Mouse (Mus musculus) megakaryocyte progenitor cell, adult 5-6 weeks (primary cell): ENCODE results near the gene Angel2. TPM values are rescaled to one million over a fixed set of nuclear protein-coding genes. Genes with fewer than 3 reads are reported as not detected.
"Not testable (repeated sequence)": the region's sequence is repeated elsewhere in the genome, so short reads cannot be mapped to it uniquely, and the experiment has no call there.

Experiments used
- ATAC-seq: replicated peaks from 2 replicates; pipeline ENCODE4 v1.8.0; 2016; ENCODE audit warnings: mild to moderate bottlenecking, moderate TSS enrichment, inconsistent platforms; ENCODE audit not compliant: poor library complexity
- total RNA-seq, 2 experiments: library from RNA; stranded (forward) in 1 of 2; stranded (reverse) in 1 of 2; fragments of 157-497, 149-512 nt in 1 of 2; fragments of 200-1000 nt in 1 of 2; gene quantifications; 2 replicates each; pipeline versions ENCODE4 v1.2.3 to v1.2.4; 2015 to 2017

Gene Angel2
- 23.4 and 25.3 TPM in 2 replicates for total RNA-seq (2015)
- 22.9 and 35.8 TPM in 2 replicates for total RNA-seq (2017)

DNA sequence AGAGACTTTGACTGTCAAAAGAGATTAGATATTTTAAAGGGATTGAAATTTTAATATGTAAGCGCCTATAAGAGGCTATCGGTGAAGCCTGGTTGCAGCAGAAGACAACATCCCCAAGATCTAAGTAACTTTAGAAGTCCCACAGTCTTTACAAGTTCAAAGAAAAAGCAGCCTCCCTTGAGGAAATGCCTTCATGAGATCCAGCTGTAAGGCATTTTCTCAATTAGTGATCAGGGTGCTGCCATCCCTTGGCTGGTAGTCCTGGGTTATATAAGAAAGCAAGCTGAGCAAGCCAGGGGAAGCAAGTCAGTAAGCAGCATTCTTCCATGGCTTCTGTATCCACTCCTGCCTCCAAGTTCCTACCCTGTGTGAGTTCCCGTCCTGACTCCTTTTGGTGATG lies at the start of gene Angel2:
TSS of gene Angel2 (plus strand) at position 301 of the 400 bp plus-strand sequence.
- not testable (repeated sequence) for ATAC-seq

DNA sequence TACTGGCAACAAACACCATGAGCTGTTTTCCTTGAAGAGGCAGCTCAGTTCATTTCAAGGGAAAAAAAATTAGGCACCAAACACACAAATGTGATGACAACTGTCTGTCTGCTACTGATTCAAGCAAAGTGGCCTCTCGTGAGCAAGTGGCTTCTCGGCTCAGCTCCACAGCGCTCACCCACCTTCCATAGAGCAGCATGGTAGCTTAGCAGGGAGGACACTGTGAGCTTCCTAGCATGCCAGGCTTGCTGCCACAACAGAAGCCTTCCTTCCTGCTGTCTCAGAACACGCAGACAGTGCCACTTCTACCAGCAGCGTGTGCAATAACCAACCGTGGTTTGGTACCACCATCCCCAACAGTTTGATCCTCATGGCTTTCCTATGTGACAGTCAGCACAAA lies 49.2 kb upstream of the Angel2 start:
- ATAC-seq: no peak

DNA sequence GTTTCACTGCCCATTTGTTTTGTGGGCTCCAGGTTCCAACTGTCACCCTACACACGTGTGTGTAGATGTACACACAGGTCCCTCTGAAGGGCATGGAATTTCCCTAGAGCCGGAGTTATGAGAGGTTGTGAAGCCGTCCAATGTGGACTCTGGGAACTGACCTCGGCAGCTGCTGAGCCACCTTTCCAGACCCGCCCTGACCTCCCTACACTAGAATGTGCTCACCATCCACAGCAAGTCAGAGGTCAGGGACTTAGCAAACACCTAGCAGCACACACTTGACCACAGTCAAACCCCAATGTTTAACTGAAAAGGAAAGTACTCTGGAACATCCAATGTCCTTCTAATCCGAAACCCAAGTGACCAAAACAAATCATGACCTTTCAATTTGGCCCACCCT lies 44.3 kb upstream of the Angel2 start:
- ATAC-seq: no peak

DNA sequence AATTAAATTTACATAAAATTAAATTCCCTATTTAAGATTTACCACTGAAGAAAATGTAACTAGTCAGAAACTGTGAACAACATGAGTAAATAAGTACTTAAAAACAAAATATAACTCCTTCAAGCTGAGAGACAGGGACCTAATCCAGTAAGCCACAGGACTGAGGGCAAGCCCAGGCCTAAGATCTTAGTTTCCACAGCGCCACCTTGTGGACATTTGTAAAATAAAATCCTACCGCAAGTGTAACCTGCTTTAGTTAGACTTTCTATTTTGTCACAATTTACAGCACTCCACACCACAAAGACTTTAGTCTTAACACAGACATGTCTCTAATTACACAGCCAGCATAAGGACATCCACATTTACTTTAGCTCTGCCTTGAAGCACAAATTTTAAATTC lies 43.5 kb upstream of the Angel2 start:
- peak; percentile 93 for ATAC-seq

DNA sequence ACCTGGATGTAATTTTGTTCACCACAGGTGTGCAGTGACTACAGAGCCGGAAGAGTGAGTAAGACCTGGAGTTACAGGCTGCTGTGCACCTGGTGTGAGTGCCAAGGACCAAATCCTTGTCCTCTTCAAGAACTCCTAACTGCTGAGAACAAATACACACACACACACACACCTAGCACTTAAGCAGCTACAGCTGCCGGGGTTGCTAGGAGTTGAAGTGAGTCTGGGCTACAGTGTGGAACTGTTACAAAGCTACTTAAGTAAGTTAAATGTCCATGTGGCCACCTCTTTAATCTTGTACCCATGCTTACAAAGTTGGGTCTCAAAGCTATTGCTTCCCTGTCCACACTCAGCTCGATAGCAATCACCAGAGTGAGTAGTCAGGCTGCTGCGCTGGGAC lies 38.9 kb upstream of the Angel2 start:
- no peak for ATAC-seq

DNA sequence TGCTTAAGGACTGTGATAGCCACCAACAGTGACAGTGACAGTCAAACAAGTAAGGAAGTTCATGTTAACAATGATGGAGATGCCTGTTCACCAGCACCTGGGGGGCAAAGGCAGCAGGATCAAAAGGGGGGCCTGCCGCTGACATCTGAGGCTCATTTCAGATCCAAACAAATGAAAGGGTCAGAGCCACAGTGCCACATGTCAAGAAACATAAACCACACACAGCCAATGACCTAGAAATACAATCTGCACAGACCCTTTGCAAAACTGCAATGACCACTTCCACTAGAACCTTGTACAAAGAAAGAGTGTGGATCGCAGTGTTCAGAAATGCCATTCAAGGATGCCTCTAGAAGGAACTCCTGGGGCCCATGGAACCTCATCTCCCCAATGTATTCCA lies 36.9 kb upstream of the Angel2 start:
- no peak for ATAC-seq

DNA sequence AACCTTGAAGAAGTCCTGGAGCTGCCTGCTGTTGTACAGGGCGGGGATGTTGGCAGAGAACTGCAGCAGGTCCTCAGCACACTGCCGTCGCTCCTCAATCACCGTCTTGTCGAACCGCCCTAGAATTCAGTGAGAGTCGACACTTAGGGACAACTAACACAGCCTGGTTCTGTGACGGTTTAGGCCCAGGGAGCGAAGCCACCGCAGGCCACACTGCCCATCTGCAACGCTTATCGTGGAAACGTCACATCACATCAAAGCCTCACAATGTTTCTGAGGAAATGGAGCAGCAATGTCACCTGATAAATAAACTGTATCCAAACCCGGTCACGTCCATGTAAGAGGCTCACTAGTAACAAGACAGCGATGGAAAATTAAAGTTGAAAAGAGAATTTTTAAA lies 36.3 kb upstream of the Angel2 start:
- ATAC-seq: no peak

DNA sequence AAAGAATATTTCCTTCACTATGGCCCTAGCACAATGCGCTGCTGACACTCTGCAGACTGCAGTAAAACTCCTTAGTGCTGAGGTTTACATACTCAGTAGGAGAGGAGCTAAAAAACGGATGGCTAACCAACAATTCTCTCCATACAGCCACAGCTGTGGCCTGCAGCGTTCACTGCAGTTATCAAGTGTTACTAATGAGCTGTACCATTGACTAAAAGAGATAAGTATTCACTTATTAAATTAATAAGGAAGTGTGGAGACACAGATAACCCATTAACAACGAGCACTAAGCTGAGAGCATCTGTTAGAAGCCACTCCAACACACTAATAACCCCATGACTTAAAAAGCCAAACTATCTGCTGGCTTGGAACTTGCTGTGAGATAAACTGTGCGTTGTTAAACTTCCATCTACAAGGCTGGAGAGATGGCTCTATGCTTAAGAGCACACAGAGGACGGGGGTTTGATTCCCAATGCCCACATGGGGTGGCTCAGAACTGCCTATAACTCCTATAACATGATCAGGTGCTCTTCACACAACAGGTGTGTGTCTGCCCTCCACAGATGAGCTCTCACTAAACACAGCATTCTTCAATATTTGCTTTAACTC lies 31.2 kb upstream of the Angel2 start:
- peak; percentile 78 for ATAC-seq

DNA sequence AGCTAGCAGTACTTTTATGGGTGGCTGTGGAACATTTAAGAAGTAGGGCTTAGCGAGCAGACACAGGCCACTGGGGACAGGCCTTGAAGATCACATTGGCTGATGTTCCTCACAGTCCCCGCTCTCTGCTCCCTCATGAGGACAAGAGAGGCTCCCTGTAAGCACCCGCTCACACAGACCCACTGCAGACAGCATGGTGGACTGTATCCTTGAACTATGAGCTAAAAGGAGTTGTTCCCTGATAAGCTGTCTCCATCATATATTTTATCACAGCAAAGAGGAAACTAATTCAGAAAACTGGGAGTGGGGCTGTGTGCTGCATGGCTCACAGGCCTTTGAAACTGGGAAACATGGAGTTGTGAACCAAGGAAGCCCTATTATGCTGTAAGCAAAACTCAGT lies 26.7 kb upstream of the Angel2 start:
- ATAC-seq: no peak

DNA sequence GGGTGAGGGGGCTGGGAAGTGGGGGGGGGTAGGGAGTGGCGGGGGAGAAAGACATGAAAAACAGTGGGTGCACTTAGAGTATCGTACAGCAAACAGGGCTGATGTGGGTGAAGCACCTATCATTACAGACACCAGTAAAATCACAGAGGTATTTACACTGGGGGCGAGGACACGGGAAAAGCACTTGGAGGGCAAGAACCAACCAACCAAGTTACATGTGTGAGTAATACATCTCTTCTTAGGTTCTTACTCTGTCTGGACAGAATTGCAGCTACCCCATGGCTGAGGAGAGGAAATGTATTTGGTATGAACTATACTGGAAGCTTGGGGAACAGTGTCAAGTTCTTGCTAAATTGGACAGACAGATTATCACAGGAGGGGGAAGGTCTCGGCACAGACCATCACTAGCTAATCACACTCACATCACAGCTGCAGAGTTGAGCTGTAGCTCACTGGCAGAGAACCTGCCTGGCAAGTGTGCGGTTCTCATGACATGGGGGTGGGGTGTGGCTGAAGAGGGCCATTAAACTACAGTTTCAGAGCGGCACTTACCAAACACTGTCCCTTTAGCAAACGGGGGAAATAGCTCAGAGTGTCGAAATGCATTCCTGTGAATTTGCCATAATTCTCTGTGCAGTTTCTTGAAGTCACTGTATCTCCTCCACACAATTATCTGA lies 25.9 kb upstream of the Angel2 start:
- ATAC-seq: peak; percentile 32

DNA sequence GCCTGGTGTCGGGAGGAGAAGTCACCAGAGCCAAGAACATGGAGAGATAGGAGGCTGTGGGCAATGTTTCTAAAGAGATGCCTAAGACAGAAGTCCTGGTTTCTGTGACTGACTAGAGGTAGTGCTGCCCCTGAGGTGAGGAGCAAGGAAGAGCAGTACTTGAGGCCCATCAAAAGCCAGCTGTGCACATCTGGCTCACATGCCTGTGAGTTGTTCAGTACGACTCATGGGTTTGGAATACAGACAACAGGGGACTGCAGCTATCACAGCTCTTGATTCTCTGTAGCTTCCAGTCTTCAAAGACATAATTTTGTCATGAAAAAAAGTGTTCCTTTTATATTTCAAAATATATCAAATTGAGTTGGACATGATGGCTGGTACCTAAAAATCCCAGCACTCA lies 23.8 kb upstream of the Angel2 start:
- no peak for ATAC-seq

DNA sequence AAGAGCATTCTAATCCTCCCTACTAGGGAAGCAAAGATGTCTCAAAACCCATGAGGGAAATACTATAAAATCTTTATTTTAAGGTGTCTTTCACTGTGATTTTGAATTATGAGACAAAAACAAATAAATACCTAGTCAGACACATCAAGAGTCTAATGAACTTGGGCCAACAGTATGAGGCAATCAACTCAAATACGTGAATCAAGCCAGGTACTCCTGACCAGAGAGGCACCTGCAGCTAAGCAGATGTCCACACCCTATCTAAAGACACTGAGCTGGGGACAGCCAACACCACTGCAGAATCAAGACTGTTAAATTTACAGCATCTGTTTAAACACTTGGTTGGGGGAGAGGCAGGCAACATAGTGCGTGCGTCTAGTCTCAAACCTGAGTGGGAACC lies 20.8 kb upstream of the Angel2 start:
- no peak for ATAC-seq

DNA sequence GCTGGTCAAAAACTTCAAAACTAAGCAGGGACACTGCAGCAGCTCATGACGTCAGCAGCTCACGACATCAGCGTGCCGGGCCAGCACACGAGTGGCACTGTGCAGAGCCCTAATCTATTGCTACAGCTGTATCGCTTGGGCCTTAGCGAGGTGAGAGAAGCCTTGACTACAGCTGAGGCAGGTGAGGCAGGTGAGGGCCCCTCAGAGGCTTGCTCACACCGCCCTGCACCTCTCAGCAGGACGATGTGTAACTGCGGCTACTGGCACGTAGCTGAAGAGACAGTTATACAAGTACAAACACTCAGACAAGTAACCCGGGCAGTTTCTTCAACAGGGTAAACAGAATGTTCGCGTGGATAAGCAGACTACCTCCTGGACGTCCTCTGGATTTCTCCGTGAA lies 20.2 kb upstream of the Angel2 start:
- ATAC-seq: no peak

DNA sequence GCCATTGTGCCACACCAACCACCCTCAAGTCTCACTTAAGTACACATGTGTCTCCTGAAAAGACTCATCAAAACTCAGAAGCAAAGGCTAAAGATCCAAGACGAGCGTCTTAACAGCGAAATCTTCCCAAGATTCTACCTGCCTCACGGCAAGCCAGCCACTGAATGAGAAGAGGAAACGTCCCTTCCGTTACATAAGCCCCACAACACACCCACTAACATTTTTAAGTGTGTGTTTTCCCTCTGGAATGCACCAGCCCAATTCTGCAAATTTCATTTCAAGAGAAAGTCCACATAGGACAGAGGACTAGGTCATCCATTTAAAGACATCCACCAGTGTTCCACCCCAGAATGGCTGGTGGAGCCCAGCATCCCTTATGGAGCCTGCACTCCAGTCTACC lies 14.1 kb upstream of the Angel2 start:
- no peak for ATAC-seq

DNA sequence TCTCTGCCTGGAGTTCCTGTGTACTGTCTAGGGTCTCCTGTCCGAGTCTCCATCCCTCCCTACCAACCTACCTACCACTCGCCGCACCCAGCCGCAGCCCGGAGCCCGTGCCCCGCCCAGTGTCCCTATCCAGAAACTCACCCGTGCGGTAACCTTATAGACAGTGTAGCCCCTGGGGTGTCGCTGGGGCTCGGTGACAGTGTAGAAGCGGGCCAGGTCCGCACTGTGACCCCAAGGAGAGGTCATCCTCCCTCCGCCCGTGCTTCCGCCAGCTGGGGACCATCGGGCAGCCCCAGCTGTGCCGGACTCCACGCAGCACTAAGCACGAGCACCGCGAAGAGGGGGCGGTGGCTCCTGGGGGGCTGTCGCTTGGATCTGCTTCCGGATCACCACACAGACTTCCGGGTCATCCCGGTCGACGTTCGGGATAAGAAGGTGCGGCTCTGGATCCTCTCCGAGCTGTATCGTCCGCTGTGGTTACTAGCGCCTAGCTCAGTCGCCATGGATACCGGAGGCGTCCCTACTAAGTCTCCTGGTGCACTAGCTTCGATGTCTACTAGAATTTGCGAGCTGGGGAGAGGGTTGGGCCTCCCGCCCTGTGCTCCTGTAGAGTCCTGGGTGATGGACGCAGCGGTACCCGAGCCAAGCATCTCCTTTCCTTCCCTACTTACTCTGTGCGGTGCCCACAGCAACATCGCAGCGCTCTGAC lies 13.3 kb upstream of the Angel2 start, which contains the start of gene Rps6kc1:
TSS of gene Rps6kc1 (minus strand) at position 356 of the 709 bp plus-strand sequence.
- ATAC-seq: peak; percentile 78

DNA sequence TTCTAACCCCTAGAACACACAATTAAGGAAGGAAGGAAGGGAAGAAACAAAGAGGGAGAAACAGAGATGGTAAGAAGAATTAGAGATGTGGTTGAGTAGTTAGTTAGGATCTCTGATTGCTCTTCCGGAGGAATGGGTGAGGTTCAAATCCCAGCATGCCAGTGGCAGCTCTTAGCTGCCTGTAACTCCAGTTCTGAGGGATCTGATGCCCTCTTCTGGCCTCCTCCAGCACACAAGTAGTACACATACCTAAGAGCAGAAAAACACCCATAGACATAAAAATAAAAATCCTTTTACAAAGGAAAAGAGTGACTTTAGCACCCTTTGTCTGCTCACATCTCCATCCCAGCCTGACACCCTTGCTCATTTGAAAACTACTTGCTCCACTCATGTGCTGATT lies 12.3 kb upstream of the Angel2 start:
- ATAC-seq: no peak; the same call in 1 of the 2 replicates

DNA sequence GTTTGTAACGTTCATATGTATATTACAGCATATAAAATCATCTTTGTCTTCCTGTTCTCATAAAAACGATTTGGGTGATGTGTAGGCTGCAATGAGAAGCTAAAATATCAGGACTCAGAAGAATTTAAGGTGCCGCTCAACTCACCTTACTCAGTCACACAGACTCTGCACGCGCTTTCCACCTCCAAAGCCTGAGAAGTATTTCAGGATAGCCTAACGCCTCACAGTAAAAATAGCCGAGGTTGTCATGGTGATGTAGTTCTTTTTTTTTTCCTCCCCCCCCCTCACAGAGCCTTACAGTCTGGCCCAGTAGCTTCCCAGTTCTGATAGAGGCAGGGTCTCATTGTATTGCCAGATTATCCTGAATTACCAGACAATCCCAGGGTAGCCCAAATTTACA lies 6.0 kb upstream of the Angel2 start:
- ATAC-seq: no peak

DNA sequence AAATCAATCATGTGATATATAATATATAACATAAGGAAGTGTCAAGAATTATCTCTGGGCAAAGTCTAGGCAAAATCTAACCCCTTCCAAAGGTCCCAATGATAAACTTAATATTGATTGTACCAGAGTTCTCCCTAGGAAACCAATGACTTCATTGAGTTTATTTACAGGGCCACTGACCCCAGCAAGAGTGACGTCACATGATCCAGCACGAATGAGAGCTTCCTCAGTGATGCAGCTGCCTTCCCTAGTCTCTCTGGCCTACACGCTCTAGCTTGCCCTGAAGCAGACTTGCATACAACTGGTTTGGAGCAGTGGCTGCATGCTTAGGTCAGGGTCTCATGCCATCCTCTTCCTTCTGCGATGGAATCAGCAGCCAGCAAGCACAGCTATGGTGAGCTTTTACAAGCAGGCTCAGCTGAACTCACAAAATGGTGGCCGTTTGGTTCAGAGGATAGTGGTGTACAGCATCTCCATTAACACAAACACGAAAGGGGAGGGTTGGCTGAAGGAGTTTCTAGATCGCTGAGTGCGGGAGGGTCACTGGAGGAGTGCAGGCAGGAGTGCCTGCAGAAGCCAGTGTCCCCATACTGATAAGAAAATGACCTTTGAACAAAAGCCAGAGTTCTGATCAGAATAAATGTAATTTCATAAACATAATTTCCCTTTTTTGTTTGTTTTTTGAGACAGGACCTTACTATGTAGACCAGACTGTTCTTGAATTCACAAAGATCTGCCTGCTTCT lies 5.0 kb upstream of the Angel2 start:
- no peak for ATAC-seq

DNA sequence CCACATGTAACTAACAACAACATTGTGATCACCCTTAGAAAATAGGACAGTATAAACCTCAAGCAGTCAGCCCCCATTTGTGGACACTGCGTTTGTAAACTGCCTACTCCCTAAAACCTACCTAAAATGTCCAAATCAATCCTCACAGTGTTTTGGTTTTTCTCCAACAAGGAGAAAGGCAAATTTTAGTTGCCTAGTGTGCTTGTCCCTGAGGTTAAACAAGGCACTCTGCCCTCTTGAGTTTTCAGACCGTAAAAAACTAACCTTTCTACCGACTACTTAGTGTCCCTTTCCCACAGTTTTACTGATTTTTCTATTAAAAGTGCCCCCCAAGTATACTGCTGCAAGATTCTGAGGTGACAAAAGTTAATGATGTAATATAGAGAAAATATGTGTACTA lies 2.4 kb downstream of the Angel2 start:
- ATAC-seq: no peak

DNA sequence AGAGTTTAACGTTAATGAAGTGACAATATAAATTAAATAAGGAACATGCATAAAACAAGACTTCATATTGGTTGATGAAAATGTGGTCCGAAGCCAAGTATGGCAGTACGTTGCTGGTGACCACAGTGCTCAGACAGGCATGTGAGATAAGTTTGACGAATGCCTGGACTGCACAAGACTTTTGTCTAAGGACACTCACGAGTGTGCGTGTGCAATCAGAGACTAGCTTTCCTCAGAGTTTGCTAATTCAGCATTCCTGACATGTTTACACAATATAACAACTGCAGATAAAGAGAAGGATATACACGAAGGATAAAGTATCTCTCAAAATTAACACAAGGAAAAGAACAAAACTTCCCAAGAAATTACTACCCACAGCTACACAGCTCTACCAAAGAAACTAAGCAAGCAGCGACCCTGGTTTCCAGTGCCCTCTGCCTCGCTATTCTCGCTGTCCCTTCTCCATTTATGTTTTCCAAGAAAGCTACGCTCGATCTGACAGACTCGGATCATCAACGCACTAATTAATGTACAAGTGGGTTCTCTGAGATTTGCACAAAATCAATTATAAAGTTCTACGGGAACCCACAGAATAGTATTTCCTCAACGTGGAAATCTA lies 2.9 kb downstream of the Angel2 start:
- peak; percentile 46 for ATAC-seq
